Mouse (Mus musculus): ENCODE data around the gene Tubb2b.
A peak's percentile ranks its signal among the peaks of the same experiment; 100 is the strongest.
"Not testable (repeated sequence)": the region's sequence is repeated elsewhere in the genome, so short reads cannot be mapped to it uniquely, and the experiment has no call there.

Gene Tubb2b

GRCm38 (mm10) chr13:34105364-34105763, 24.9 kb downstream of the Tubb2b start:
- DNase-seq, result no peak

GRCm38 (mm10) chr13:34101908-34102307, 28.4 kb downstream of the Tubb2b start:
- no peak for DNase-seq

- no peak for DNase-seq
Observed at GRCm38 (mm10) chr13:34101247-34101646, 29.0 kb downstream of the Tubb2b start.

GRCm38 (mm10) chr13:34100733-34101132, 29.5 kb downstream of the Tubb2b start:
- DNase-seq, result no peak

- no peak for DNase-seq
Observed at GRCm38 (mm10) chr13:34097086-34097485, 33.2 kb downstream of the Tubb2b start.

- no peak for DNase-seq
Observed at GRCm38 (mm10) chr13:34096455-34096854, 33.8 kb downstream of the Tubb2b start.

- DNase-seq, result no peak
Observed at GRCm38 (mm10) chr13:34095542-34096435, 34.5 kb downstream of the Tubb2b start.

GRCm38 (mm10) chr13:34089358-34089757, 40.9 kb downstream of the Tubb2b start:
- no peak for DNase-seq

GRCm38 (mm10) chr13:34088871-34089288, 41.4 kb downstream of the Tubb2b start:
- DNase-seq, result peak in 1 of 2 experiments; percentile 8

GRCm38 (mm10) chr13:34088201-34088649, 42.0 kb downstream of the Tubb2b start:
- not testable (repeated sequence) for DNase-seq

- DNase-seq, result no peak
Observed at GRCm38 (mm10) chr13:34087052-34087812, 43.0 kb downstream of the Tubb2b start.

- no peak for DNase-seq
Observed at GRCm38 (mm10) chr13:34084026-34084750, 46.1 kb downstream of the Tubb2b start.

- DNase-seq, result no peak
Observed at GRCm38 (mm10) chr13:34081926-34082325, 48.3 kb downstream of the Tubb2b start.

- no peak for DNase-seq
Observed at GRCm38 (mm10) chr13:34079801-34080200, 50.5 kb downstream of the Tubb2b start.

- no peak for DNase-seq
Observed at GRCm38 (mm10) chr13:34078500-34079280, 51.6 kb downstream of the Tubb2b start.

- DNase-seq, result peak; percentile 81 to 89
Observed at GRCm38 (mm10) chr13:34077492-34078271, 52.6 kb downstream of the Tubb2b start, which contains the start of gene Tubb2a. Gene Tubb2a, minus strand, starts transcription at chr13:34078007.

Data from spleen, adult 18-20 months (tissue).